Mouse (Mus musculus): ENCODE results near the gene Upp2. TPM values are rescaled to one million over a fixed set of nuclear protein-coding genes. Genes with fewer than 3 reads are reported as not detected.

Gene Upp2
- polyA plus RNA-seq, 1 experiment from 2014 or later, result 5.2 TPM

DNA sequence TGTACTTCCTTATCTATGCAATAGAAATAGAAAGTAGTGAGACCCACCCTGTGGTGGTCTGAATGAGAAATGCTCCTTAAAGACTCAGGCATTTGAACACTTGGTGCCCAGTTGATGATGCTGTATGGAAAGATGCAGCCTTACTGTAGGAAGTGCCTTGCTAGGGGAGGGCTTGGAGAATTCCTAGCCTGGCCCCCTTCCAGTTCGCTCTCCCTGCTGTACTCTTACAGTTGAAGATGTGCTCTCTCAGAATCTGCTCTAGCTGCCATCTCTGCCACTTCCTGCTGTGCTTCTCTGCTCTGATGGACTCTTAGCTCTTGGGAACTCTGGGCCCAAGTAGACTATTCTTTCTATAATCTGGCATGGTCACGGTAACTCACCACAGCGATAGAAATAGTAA is 30.5 kb downstream of the Upp2 start:
- H3K27me3 ChIP-seq (ENCODE audit: insufficient read depth, poor library complexity, severe bottlenecking), result no peaks in the 10 kb centered on the region
- H3K27ac ChIP-seq, result no peak overlapping the region
- H3K36me3 ChIP-seq, result no peaks in the 10 kb centered on the region
- no peak for DNase-seq (ENCODE audit: low spot score)
- no peak overlapping the region for H3K4me3 ChIP-seq
- no peaks in the 10 kb centered on the region for H3K9me3 ChIP-seq
- H3K4me1 ChIP-seq (replicated peaks), result no peaks in the 10 kb centered on the region
- WGBS, result 86% methylated on average over 3 of the region's 3 CpGs

DNA sequence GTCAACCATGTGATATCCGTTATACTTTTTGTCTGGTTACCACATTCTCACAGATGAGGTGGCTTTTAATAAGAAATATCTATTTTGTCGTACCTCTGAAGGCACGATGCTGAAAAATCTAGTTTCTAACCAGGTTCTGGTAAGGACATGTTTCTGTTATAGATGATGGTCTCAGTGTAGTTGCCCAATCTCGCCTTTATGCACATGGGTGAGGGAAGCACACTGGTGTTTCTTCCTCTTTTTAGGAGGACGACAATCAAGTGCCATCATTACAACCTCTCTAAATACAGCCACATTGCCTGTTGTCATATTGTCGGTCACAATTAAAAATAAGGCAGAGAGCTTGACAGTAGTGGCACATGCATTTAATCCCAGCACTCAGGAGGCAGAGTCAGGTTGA is 32.5 kb downstream of the Upp2 start:
- H3K4me1 ChIP-seq (replicated peaks), result no peaks in the 10 kb centered on the region
- H3K9me3 ChIP-seq, result no peaks in the 10 kb centered on the region
- no peak overlapping the region for H3K27ac ChIP-seq
- WGBS, result 93% methylated on average over 6 of the region's 6 CpGs
- H3K27me3 ChIP-seq (ENCODE audit: insufficient read depth, poor library complexity, severe bottlenecking), result no peaks in the 10 kb centered on the region
- H3K36me3 ChIP-seq, result no peaks in the 10 kb centered on the region
- no peak overlapping the region for H3K4me3 ChIP-seq
- DNase-seq (ENCODE audit: low spot score), result no peak

DNA sequence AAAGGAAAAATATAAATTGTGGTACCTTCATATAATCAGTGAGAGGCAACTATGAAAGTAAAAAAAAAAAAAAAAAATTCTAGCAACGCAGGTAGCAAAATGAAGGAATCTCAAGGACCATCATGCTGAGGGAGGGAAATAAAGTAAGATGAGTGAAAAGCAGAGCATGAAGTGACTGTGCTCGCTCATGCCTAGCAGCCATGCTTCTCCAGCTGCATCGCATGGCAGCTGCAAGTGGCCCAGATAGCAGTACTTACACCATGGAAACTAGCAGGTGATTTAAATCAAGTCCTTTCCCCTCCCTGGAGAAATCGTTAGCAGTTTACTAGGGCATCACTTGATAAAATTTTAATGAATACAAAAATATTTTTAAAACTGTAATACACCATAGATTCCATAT is 34.3 kb downstream of the Upp2 start:
- Histone ChIP-seq H3K27ac (no peak overlapping the region), H3K4me1 (replicated peaks) (no peaks in the 10 kb centered on the region), H3K9me3 (no peaks in the 10 kb centered on the region), H3K27me3 (ENCODE audit: insufficient read depth, poor library complexity, severe bottlenecking) (no peaks in the 10 kb centered on the region), H3K4me3 (no peak overlapping the region), H3K36me3 (no peaks in the 10 kb centered on the region)
- 79% methylated on average over 4 of the region's 4 CpGs for WGBS
- no peak for DNase-seq (ENCODE audit: low spot score)

DNA sequence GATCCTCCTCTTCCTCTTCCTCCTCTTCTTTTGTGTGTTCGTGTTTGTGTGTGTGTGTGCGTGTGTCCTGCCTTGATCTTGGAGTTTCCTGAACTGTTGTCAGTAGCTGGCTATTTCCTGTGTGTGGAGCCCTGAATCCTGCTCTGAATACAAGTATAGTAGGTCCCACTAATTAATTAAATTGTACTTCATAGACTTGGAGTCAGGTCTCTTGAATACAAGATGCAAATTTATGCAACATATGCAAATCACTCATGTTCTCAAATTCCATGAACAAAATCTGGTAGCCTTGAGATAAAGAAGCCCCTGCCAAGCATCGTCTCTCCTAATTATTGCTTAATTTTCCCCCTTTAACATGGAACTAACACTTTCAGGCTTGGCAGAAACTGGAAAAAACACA is 36.3 kb downstream of the Upp2 start:
- WGBS, result 88% methylated on average over 3 of the region's 3 CpGs

DNA sequence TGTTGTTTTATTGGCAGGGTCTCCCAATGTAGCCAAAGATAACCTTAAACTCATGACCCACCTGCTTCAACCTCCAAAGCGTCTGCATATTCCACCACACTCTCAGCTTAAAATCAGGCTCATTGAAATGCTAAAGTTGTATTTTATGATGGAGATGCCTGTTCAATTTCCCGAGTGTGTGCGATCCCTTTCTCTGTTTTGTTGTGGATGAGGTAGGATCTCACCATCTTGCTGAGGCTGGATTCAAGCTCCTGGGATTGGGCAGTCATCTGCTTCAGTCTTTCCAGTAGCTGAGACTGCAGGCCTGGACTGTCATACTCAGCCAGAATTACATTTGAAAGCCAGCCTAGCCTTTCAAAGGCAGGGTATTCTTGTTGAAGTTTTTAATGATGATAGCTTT is 37.7 kb downstream of the Upp2 start:
- DNase-seq (ENCODE audit: low spot score), result no peak
- Histone ChIP-seq H3K4me3 (no peak overlapping the region), H3K27ac (no peak overlapping the region), H3K27me3 (ENCODE audit: insufficient read depth, poor library complexity, severe bottlenecking) (no peaks in the 10 kb centered on the region), H3K4me1 (replicated peaks) (no peaks in the 10 kb centered on the region), H3K9me3 (no peaks in the 10 kb centered on the region), H3K36me3 (no peaks in the 10 kb centered on the region)
- 94% methylated on average over 3 of the region's 3 CpGs for WGBS

More for the DNA sequence above, 36.3 kb downstream of the Upp2 start:
- Histone ChIP-seq H3K9me3 (no peaks in the 10 kb centered on the region), H3K4me1 (replicated peaks) (no peaks in the 10 kb centered on the region), H3K36me3 (no peaks in the 10 kb centered on the region), H3K27me3 (ENCODE audit: insufficient read depth, poor library complexity, severe bottlenecking) (no peaks in the 10 kb centered on the region), H3K4me3 (no peak overlapping the region), H3K27ac (no peak overlapping the region)
- no peak for DNase-seq (ENCODE audit: low spot score)

DNA sequence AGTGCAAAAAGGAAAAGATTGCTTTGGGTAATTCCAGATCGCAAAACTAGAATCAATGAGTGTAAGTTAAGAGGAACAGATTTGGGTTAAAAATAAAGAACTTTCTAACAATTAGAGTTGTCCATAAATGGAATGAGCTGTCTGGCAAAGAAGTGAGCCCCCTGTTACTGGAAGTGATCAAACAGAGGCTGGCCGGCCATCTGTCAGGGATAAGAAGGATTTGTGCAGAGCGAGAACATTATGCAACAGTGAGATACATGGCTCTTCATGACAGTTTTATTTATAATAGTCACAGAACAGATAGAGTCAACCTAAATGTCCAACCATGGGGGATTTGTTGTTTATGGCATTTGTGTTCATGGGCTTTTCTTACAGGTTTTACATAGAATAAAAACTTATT is 46.6 kb downstream of the Upp2 start:
- Histone ChIP-seq H3K4me3 (no peak overlapping the region), H3K9me3 (no peaks in the 10 kb centered on the region), H3K27me3 (ENCODE audit: insufficient read depth, poor library complexity, severe bottlenecking) (no peaks in the 10 kb centered on the region), H3K36me3 (no peaks in the 10 kb centered on the region), H3K27ac (no peak overlapping the region), H3K4me1 (replicated peaks) (no peaks in the 10 kb centered on the region)
- WGBS, result 93% methylated on average over 3 of the region's 3 CpGs
- DNase-seq (ENCODE audit: low spot score), result no peak

DNA sequence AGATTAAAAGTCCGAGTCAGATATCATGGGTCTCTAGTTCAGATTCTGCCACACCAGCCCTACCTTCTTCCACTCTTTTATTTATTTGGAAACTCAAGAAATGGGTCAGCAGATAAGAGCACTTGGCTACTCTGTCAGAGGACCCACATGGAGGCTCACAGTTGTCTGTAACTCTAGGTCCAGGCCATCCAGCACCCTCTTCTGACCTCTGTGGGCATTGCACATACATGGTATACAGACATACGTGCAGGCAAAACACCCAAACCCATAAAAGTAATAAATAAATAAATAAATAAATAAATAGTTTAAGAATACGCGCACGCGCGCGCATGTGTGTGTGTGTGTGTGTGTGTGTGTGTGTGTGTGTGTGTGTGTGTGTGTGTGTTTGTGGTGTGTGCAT is 47.8 kb downstream of the Upp2 start:
- no peak overlapping the region for H3K4me3 ChIP-seq
- 96% methylated on average over 8 of the region's 8 CpGs for WGBS
- H3K36me3 ChIP-seq, result no peaks in the 10 kb centered on the region
- H3K27me3 ChIP-seq (ENCODE audit: insufficient read depth, poor library complexity, severe bottlenecking), result no peaks in the 10 kb centered on the region
- H3K9me3 ChIP-seq, result no peaks in the 10 kb centered on the region
- H3K4me1 ChIP-seq (replicated peaks), result no peaks in the 10 kb centered on the region
- DNase-seq (ENCODE audit: low spot score), result no peak
- no peak overlapping the region for H3K27ac ChIP-seq

DNA sequence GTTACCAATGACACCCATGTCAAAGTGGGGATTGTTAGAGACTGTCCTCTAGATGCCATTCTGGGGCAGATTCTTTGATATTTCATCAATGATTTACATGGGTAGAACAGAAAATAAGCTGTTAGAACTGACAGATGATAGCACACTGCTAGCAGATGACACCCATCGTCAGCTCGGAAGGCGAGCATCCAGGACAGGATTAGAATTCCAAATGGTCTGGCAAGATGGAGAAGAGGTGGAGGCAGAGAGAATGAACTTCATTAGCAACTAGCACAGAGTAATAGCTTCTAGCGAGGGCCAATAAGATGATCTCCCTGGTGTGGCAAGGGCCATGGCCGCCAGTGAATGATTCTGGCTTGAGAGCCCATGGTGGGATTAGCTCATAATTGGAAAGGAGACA is 48.7 kb downstream of the Upp2 start:
- no peaks in the 10 kb centered on the region for H3K36me3 ChIP-seq
- no peak for DNase-seq (ENCODE audit: low spot score)
- H3K27ac ChIP-seq, result no peak overlapping the region
- no peaks in the 10 kb centered on the region for H3K9me3 ChIP-seq
- 89% methylated on average over 5 of the region's 5 CpGs for WGBS
- H3K27me3 ChIP-seq (ENCODE audit: insufficient read depth, poor library complexity, severe bottlenecking), result no peaks in the 10 kb centered on the region
- no peaks in the 10 kb centered on the region for H3K4me1 ChIP-seq (replicated peaks)
- H3K4me3 ChIP-seq, result no peak overlapping the region

DNA sequence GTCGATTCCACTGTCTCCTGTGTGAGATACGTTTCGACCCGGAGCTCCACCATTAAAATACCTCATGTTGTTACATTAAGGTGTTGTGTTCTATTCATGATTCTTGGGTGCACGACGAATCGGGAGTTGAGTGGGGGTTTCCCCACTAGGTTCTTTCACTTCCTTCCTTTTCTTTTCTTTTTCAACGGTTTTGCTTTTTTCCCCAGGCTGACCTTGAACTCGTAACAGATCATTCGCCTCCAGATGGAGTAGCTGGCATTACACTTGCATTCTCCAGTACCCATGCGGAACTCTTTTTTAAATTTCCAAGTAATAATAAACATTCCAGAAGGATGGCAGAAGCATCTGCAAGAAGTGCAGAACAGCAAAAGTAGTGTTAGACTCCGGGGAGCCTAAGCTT is 58.1 kb downstream of the Upp2 start:
- H3K27me3 ChIP-seq (ENCODE audit: insufficient read depth, poor library complexity, severe bottlenecking), result peaks cover 43% of the 10 kb centered on the region
- 61% methylated on average over 12 of the region's 12 CpGs for WGBS

DNA sequence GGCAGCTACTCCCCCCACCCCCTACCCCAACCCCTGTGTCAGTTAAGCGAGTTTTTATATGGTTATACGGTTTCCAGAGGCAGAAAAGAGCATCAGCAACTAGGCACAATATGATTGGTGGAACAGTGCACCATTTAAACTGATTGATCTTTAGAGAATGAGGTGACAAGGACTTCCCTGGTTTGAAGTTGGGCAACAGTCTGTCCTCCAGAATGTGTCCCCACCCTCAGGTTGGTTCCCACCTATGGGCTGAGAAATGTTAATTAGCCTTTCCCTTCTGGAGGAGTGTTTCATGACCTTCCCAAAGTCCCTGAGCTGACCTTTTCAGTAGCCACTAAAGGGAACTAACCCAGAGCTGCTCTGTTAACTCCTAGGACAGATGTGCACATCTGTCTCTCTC is 58.6 kb downstream of the Upp2 start:
- Histone ChIP-seq H3K9me3 (no peaks in the 10 kb centered on the region), H3K4me1 (replicated peaks) (peaks cover 31% of the 10 kb centered on the region), H3K36me3 (no peaks in the 10 kb centered on the region), H3K27me3 (ENCODE audit: insufficient read depth, poor library complexity, severe bottlenecking) (peaks cover 47% of the 10 kb centered on the region), H3K4me3 (no peak overlapping the region), H3K27ac (no peak overlapping the region)
- DNase-seq (ENCODE audit: low spot score), result no peak
- 9% methylated on average over 2 of the region's 2 CpGs for WGBS

More for the DNA sequence above, 58.1 kb downstream of the Upp2 start:
- no peak for DNase-seq (ENCODE audit: low spot score)
- Histone ChIP-seq H3K9me3 (no peaks in the 10 kb centered on the region), H3K27ac (no peak overlapping the region), H3K4me3 (no peak overlapping the region), H3K4me1 (replicated peaks) (peaks cover 31% of the 10 kb centered on the region), H3K36me3 (no peaks in the 10 kb centered on the region)

DNA sequence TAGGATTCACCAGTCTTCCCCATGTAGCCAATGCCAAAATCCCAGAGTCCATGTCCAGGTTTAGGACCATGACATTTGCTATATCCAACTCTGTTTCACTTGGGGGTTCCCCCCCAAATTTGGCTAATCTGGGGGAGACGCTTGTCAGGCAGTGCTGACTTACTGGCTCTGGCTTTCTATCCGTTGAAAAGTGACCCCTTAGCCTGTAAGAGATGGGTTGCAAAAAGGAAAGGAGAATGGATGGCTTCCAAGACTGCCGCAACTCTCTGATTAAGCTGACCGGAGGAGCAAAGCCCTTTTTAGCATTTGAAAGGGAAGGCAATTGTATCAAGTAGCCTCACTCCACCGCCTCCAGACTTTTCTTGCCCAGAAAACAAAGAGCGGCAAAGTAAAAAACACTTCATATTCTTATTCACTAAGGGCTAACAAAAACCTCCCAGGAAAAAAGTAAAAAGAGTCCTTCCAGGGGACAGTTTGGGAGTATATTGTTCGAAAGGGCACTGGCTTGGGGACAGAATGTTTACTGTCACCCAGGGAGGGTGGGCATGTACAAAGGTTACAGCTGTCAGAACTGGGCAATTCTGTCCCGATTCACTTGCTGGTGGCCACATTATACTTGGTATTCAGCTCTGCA is 59.2 kb downstream of the Upp2 start:
- peak; percentile 25 for DNase-seq (ENCODE audit: low spot score)
- peaks cover 31% of the 10 kb centered on the region for H3K4me1 ChIP-seq (replicated peaks)
- H3K4me3 ChIP-seq, result no peak overlapping the region
- WGBS, result 8% methylated on average over 8 of the region's 8 CpGs
- H3K36me3 ChIP-seq, result no peaks in the 10 kb centered on the region
- no peaks in the 10 kb centered on the region for H3K9me3 ChIP-seq
- H3K27me3 ChIP-seq (ENCODE audit: insufficient read depth, poor library complexity, severe bottlenecking), result peaks cover 53% of the 10 kb centered on the region
- H3K27ac ChIP-seq, result no peak overlapping the region

DNA sequence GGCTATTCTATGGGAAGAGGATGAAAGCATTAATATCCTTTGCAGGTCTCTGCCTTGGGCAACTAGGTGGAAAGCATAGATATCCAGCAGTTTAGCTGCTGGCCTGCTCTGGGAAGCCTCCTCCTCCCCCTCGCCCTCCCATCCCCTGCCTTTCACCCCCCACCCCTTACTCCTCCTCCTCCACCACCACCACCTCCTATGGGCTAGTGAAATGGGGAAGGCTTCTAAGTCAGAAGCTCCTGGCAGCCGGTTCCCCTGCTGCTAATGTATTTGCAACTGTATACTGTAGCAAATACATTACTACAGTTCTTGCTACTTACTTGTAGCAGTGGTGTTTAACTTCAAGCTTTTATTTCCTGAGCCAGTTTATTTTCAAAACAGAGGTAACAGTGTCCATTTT is 60.9 kb downstream of the Upp2 start:
- H3K36me3 ChIP-seq, result no peaks in the 10 kb centered on the region
- H3K9me3 ChIP-seq, result no peaks in the 10 kb centered on the region
- no peak overlapping the region for H3K4me3 ChIP-seq
- H3K27me3 ChIP-seq (ENCODE audit: insufficient read depth, poor library complexity, severe bottlenecking), result peaks cover 65% of the 10 kb centered on the region
- H3K4me1 ChIP-seq (replicated peaks), result peaks cover 31% of the 10 kb centered on the region
- H3K27ac ChIP-seq, result no peak overlapping the region
- WGBS, result 11% methylated on average over 2 of the region's 2 CpGs
- no peak for DNase-seq (ENCODE audit: low spot score)

DNA sequence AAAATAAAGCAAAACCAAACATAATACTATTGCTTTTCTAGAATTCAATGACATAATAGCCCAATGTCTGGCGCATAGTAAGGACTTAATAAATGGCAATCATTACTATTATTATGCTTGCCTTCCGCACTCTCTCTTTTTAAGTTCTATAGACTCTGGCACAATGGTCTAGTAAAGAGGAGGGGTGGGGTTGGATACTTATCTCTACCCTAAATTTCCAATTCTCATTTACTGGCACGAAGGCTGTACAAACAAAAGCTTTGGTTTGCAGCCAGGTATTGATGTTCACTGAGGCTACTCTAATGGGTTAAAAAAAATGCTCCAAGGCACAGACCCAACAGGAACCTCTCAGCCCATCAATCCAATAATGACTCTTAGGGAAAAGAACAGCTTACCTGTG is 61.9 kb downstream of the Upp2 start:
- Histone ChIP-seq H3K9me3 (no peaks in the 10 kb centered on the region), H3K27ac (no peak overlapping the region), H3K27me3 (ENCODE audit: insufficient read depth, poor library complexity, severe bottlenecking) (peaks cover 65% of the 10 kb centered on the region), H3K4me1 (replicated peaks) (peaks cover 31% of the 10 kb centered on the region), H3K36me3 (no peaks in the 10 kb centered on the region), H3K4me3 (no peak overlapping the region)
- WGBS, result 70% methylated on average over 3 of the region's 3 CpGs
- no peak for DNase-seq (ENCODE audit: low spot score)

DNA sequence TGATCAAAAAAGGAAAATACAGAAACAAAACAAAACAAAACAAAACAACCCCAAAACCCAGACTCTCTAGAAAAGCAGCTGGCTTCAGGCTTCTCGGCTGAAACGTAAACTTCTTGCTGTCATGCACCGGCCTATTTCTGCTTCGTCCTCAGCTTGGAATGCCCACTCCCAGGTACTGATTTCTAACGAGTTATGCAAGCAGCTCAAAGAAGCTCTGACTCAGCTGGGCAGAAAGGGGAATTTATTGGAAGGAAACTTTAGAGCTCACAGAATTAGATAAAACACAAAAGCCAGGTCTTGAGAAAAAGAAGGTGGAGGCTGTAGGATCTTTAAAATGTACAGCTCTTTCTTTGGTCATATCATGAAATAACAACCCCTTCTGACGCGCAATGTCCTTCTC is 62.3 kb downstream of the Upp2 start:
- H3K36me3 ChIP-seq, result no peaks in the 10 kb centered on the region
- H3K9me3 ChIP-seq, result no peaks in the 10 kb centered on the region
- no peak overlapping the region for H3K27ac ChIP-seq
- WGBS, result 59% methylated on average over 7 of the region's 7 CpGs
- peaks cover 65% of the 10 kb centered on the region for H3K27me3 ChIP-seq (ENCODE audit: insufficient read depth, poor library complexity, severe bottlenecking)
- H3K4me1 ChIP-seq (replicated peaks), result peaks cover 31% of the 10 kb centered on the region
- no peak overlapping the region for H3K4me3 ChIP-seq
- DNase-seq (ENCODE audit: low spot score), result no peak
